Comparison of ENCODE assay signal across 8 mouse cellular contexts in genomic region chr15:97373203-97374084, GRCm38 (mm10).
DNase-seq lines count a peak whose midpoint lies in the region; ATAC-seq and TF ChIP-seq lines count a peak whose summit lies in the region.

No protein-coding gene starts in this region.

- no peak for TF ChIP-seq CTCF in heart, postnatal 0 days (IDR thresholded peaks at IDR 0.05; ENCODE audit: low read depth)

- 0 out of 2 replicates have a peak overlapping the region, but pooled peaks have one; percentile 10 for H3K9ac ChIP-seq in heart, postnatal 0 days (replicated peaks; ENCODE audit: low read depth, low read length)
- H3K9ac ChIP-seq in limb, embryonic 15.5 days: no peak overlapping the region
- no peak overlapping the region for H3K9ac ChIP-seq in midbrain, embryonic 15.5 days

- peak; percentile 84 for DNase-seq in ES-CJ7 (ENCODE audit: low read depth, low spot score)
- peak; percentile 29 for DNase-seq in heart, postnatal 0 days (ENCODE audit: low spot score)
- DNase-seq in thymus, postnatal 25 days: peak; percentile 68
- no peak for DNase-seq in right cerebral cortex, postnatal 25 days
- no peak for DNase-seq in ovary, postnatal 14 days (ENCODE audit: low spot score)

- H3K4me3 ChIP-seq in heart, postnatal 0 days (ENCODE audit: low read depth, low read length): peak overlapping the region; percentile 31
- H3K4me3 ChIP-seq in limb, embryonic 15.5 days: peak overlapping the region; percentile 13; the same call in 1 of the 2 replicates
- no peak overlapping the region for H3K4me3 ChIP-seq in midbrain, embryonic 15.5 days

- H3K36me3 ChIP-seq in heart, postnatal 0 days (replicated peaks; ENCODE audit: control insufficient read depth, insufficient read depth, low read length): no peaks in the 10 kb centered on the region
- H3K36me3 ChIP-seq in limb, embryonic 15.5 days: no peaks in the 10 kb centered on the region
- no peaks in the 10 kb centered on the region for H3K36me3 ChIP-seq in midbrain, embryonic 15.5 days (replicated peaks)

- 12% methylated on average over 25 of the region's 25 CpGs for WGBS in heart, postnatal 0 days
- 15% methylated on average over 25 of the region's 25 CpGs for WGBS in limb, embryonic 15.5 days
- 14% methylated on average over 25 of the region's 25 CpGs for WGBS in midbrain, embryonic 15.5 days

- ATAC-seq in common myeloid progenitor, adult 5-6 weeks (replicated peaks; ENCODE audit: low read depth, poor library complexity, severe bottlenecking): peak; percentile 59
- ATAC-seq in heart, postnatal 0 days (ENCODE audit: insufficient read depth, low read depth): peak; percentile 39; the same call in 1 of the 2 replicates
- no peak for ATAC-seq in limb, embryonic 15.5 days (ENCODE audit: insufficient number of reproducible peaks, low FRiP score, low TSS enrichment, low read depth)
- ATAC-seq in midbrain, embryonic 15.5 days (replicated peaks): no peak

- no peaks in the 10 kb centered on the region for H3K27me3 ChIP-seq in heart, postnatal 0 days (ENCODE audit: control insufficient read depth, insufficient read depth, low read length)
- no peaks in the 10 kb centered on the region for H3K27me3 ChIP-seq in limb, embryonic 15.5 days
- no peaks in the 10 kb centered on the region for H3K27me3 ChIP-seq in midbrain, embryonic 15.5 days (replicated peaks)

- no peak for TF ChIP-seq EP300 in heart, postnatal 0 days (IDR thresholded peaks at IDR 0.05; ENCODE audit: low read depth)

- peak overlapping the region; percentile 62 for H3K4me2 ChIP-seq in heart, postnatal 0 days (ENCODE audit: low read depth, low read length)
- peak overlapping the region; percentile 36 for H3K4me2 ChIP-seq in limb, embryonic 15.5 days
- H3K4me2 ChIP-seq in midbrain, embryonic 15.5 days: peak overlapping the region; percentile 39

- H3K27ac ChIP-seq in heart, postnatal 0 days (ENCODE audit: low read depth): peak overlapping the region; percentile 63; the same call in 1 of the 2 replicates
- no peak overlapping the region for H3K27ac ChIP-seq in limb, embryonic 15.5 days
- no peak overlapping the region for H3K27ac ChIP-seq in midbrain, embryonic 15.5 days

- no peaks in the 10 kb centered on the region for H3K9me3 ChIP-seq in heart, postnatal 0 days (replicated peaks; ENCODE audit: control insufficient read depth, low read length)
- no peaks in the 10 kb centered on the region for H3K9me3 ChIP-seq in limb, embryonic 15.5 days
- H3K9me3 ChIP-seq in midbrain, embryonic 15.5 days: no peaks in the 10 kb centered on the region

- 0 out of 2 replicates have a peak, but pooled peaks cover 4% of the 10 kb centered on the region for H3K4me1 ChIP-seq in heart, postnatal 0 days (ENCODE audit: control insufficient read depth, insufficient read depth)
- H3K4me1 ChIP-seq in limb, embryonic 15.5 days: peaks cover 12% of the 10 kb centered on the region; the same call in 1 of the 2 replicates
- peaks cover 5% of the 10 kb centered on the region; the same call in 1 of the 2 replicates for H3K4me1 ChIP-seq in midbrain, embryonic 15.5 days

Comparison
In these comparisons a context has a peak if more than half of its experiments do, and no peak if none do; other contexts are left out.
1. DNase-seq: peak in ES-CJ7 (single experiment), heart, postnatal 0 days (single experiment) and thymus, postnatal 25 days (single experiment); none in right cerebral cortex, postnatal 25 days (single experiment) and ovary, postnatal 14 days (single experiment).
2. ATAC-seq: peak in common myeloid progenitor, adult 5-6 weeks (single experiment) and heart, postnatal 0 days (single experiment); none in limb, embryonic 15.5 days (single experiment) and midbrain, embryonic 15.5 days (single experiment).
3. Peak in every context shown above with its lines, with median percentiles within 50 percentile points of each other: H3K4me2 ChIP-seq.